Mouse (Mus musculus) liver, embryonic 14.5 days (tissue): ENCODE measurements around the gene Trim29. TPM values are rescaled to one million over a fixed set of nuclear protein-coding genes. Genes with fewer than 3 reads are reported as not detected.

Experiments
- ATAC-seq: fragments of 200-750 bp; cut with Nextera tagmentation; 2 replicates; pipeline ENCODE4 v1.8.0; 2017; ENCODE audit warnings: moderate number of reproducible peaks, mild to moderate bottlenecking, moderate library complexity; ENCODE audit not compliant: insufficient read depth
- DNase-seq, 3 experiments: peaks; one replicate each; pipeline ENCODE4 v3.0.0-alpha.2; 2012 to 2013; ENCODE audit warnings: low read depth in 3 of 3, low spot score in 3 of 3
- H3K27ac ChIP-seq: fragments of 300-500 bp; sonication (generic); 2 replicates; pipeline ENCODE4 v1.5.1; 2014; ENCODE audit warnings: moderate library complexity, mild to moderate bottlenecking, control low read depth, inconsistent platforms
- H3K27me3 ChIP-seq: fragments of 300-500 bp; sonication (generic); 2 replicates; pipeline ENCODE4 v1.6.1; 2014; ENCODE audit warnings: mild to moderate bottlenecking, low read length, moderate library complexity; ENCODE audit not compliant: control insufficient read depth, insufficient read depth
- H3K36me3 ChIP-seq: fragments of 300-500 bp; sonication (generic); replicated peaks from 2 replicates; pipeline ENCODE4 v1.6.1; 2014; ENCODE audit warnings: low read depth; ENCODE audit not compliant: control insufficient read depth, insufficient read depth
- H3K4me1 ChIP-seq, 2 experiments: fragments of 200-500 bp in 1 of 2; fragments of 300-500 bp in 1 of 2; sonication (generic) in 1 of 2; replicated peaks; 2 replicates each; pipeline ENCODE4 v1.6.1; 2012 to 2014; ENCODE audit warnings: antibody characterized with exemption in 1 of 2, inconsistent platforms in 1 of 2, low read length in 1 of 2; ENCODE audit not compliant: control insufficient read depth in 2 of 2, insufficient read depth in 2 of 2
- H3K4me2 ChIP-seq: fragments of 300-500 bp; sonication (generic); 2 replicates; pipeline ENCODE4 v1.6.1; 2014; ENCODE audit warnings: low read depth, mild to moderate bottlenecking, control low read depth, moderate library complexity
- H3K4me3 ChIP-seq, 2 experiments: fragments of 200-500 bp in 1 of 2; fragments of 300-500 bp in 1 of 2; sonication (generic) in 1 of 2; 2 replicates each; pipeline ENCODE4 v1.5.1; 2012 to 2014; ENCODE audit warnings: low read depth in 2 of 2, low read length in 2 of 2, mild to moderate bottlenecking in 2 of 2, control low read depth in 1 of 2, inconsistent platforms in 1 of 2, moderate library complexity in 1 of 2; ENCODE audit not compliant: insufficient read depth in 1 of 2
- H3K9ac ChIP-seq: fragments of 300-500 bp; sonication (generic); replicated peaks from 2 replicates; pipeline ENCODE4 v1.6.1; 2014; ENCODE audit warnings: mild to moderate bottlenecking, control low read depth, moderate library complexity
- H3K9me3 ChIP-seq: fragments of 300-500 bp; sonication (generic); 2 replicates; pipeline ENCODE4 v1.6.1; 2016; ENCODE audit warnings: low read length, mixed read lengths; ENCODE audit not compliant: control insufficient read depth
- CTCF ChIP-seq: IDR thresholded peaks from 2 replicates; pipeline ENCODE4 v1.5.1; 2016; ENCODE audit warnings: antibody characterized with exemption, low read depth, control low read depth
- EP300 ChIP-seq: IDR thresholded peaks from 2 replicates; pipeline ENCODE4 v1.6.1; 2016; ENCODE audit warnings: antibody characterized with exemption, low read depth
- WGBS: fragments of 180-500 bp; shearing (Covaris S2); extraction: QIAGEN DNeasy Blood & Tissue Kit; methylation state at CpG from one replicate; pipeline ENCODE4 v1.1.7; 2014; ENCODE audit not compliant: insufficient replicate concordance; 5-methylcytosine and 5-hydroxymethylcytosine counted together
- polyA plus RNA-seq, 2 experiments: library from polyadenylated mRNA; depleted of rRNA in 1 of 2; stranded (reverse) in 1 of 2; unstranded in 1 of 2; fragments of >200 nt; fragmentation: Nextera tagmentation in 1 of 2; extraction: Ambion mirVana in 1 of 2; gene quantifications; 2 replicates each; pipeline versions ENCODE4 v1.2.1 to v1.2.3; 2012 to 2014

The Trim29 gene
- polyA plus RNA-seq (2012; rRNA removed) (0.05 and 0.07 TPM in 2 replicates), polyA plus RNA-seq (2014; fragmentation: Nextera tagmentation; extraction: Ambion mirVana) (not detected in 2 replicates)

DNA sequence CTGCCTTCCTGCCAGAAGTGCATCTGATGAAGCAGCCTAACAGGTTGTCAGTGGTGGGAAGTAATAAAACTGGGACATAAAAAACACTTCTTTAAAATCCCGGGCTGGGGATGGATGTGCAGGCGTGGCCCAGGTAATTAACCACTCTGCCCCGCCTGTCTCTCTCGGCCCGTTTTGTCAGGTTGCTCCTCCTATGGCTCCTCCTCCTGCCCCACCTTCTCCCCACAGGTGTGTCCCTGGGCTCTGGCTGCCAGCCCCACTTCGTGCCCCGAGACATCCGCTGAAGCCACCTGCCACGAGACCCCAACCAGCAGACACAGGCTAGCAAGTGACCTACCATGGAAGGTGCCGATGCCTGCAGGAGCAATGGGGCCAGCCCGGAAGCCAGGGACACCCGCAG, at the start of gene Trim29:
TSS of gene Trim29 (plus strand) at position 311 of the 400 bp plus-strand sequence.
- H3K9ac ChIP-seq, result no peak within 1 kb of the TSS
- no peak for TF ChIP-seq EP300
- no peak for TF ChIP-seq CTCF
- WGBS, result 43% methylated on average over 12 of the region's 12 CpGs
- H3K4me2 ChIP-seq, result no peak within 1 kb of the TSS
- H3K9me3 ChIP-seq, result no peaks in the 10 kb centered on the region
- no peak for DNase-seq
- H3K36me3 ChIP-seq, result no peaks in the 10 kb centered on the region
- H3K27me3 ChIP-seq, result no peaks in the 10 kb centered on the region
- ATAC-seq, result no peak
- H3K4me1 ChIP-seq, result no peaks in the 10 kb centered on the region
- H3K27ac ChIP-seq, result no peak within 1 kb of the TSS
- no peak within 1 kb of the TSS for H3K4me3 ChIP-seq

- H3K4me2 ChIP-seq, result no peak overlapping the region
- no peaks in the 10 kb centered on the region for H3K9me3 ChIP-seq
- ATAC-seq, result peak; percentile 9; the same call in 1 of the 2 replicates
- TF ChIP-seq EP300 (no peak), CTCF (no peak)
- peaks cover 8 to 34% of the 10 kb centered on the region in 2 experiments; a peak in 3 of 4 replicates for H3K4me1 ChIP-seq
- WGBS, result 73% methylated on average over 4 of the region's 4 CpGs
- H3K36me3 ChIP-seq, result no peaks in the 10 kb centered on the region
- H3K9ac ChIP-seq, result no peak overlapping the region
- no peak overlapping the region for H3K4me3 ChIP-seq
- H3K27ac ChIP-seq, result no peak overlapping the region
- H3K27me3 ChIP-seq, result no peaks in the 10 kb centered on the region
- DNase-seq, result no peak
These were observed 49.3 kb upstream of the Trim29 start for GRCm38 (mm10) chr9:43261124-43261907.

- ATAC-seq, result peak; percentile 24; the same call in 1 of the 2 replicates
- TF ChIP-seq CTCF (peak; percentile 48), EP300 (no peak)
- Histone ChIP-seq H3K27ac (no peak overlapping the region), H3K4me3 (no peak overlapping the region), H3K9ac (no peak overlapping the region), H3K36me3 (no peaks in the 10 kb centered on the region), H3K4me2 (no peak overlapping the region), H3K4me1 (peaks cover 8 to 32% of the 10 kb centered on the region in 2 experiments; a peak in 3 of 4 replicates), H3K27me3 (no peaks in the 10 kb centered on the region), H3K9me3 (no peaks in the 10 kb centered on the region)
- 31% methylated on average over 2 of the region's 2 CpGs for WGBS
- DNase-seq, result no peak
These were observed 48.7 kb upstream of the Trim29 start for GRCm38 (mm10) chr9:43261941-43262340.

GRCm38 (mm10) chr9:43262390-43262789, 48.3 kb upstream of the Trim29 start:
- ATAC-seq, result no peak
- DNase-seq, result no peak
- 70% methylated on average over 4 of the region's 4 CpGs for WGBS
- Histone ChIP-seq H3K9me3 (no peaks in the 10 kb centered on the region), H3K27ac (no peak overlapping the region), H3K36me3 (no peaks in the 10 kb centered on the region), H3K4me3 (no peak overlapping the region), H3K4me2 (no peak overlapping the region), H3K4me1 (peaks cover 8 to 31% of the 10 kb centered on the region in 2 experiments; a peak in 3 of 4 replicates), H3K9ac (no peak overlapping the region), H3K27me3 (no peaks in the 10 kb centered on the region)
- TF ChIP-seq EP300 (no peak), CTCF (no peak)

- TF ChIP-seq CTCF (no peak), EP300 (no peak)
- no peaks in the 10 kb centered on the region for H3K9me3 ChIP-seq
- no peaks in the 10 kb centered on the region for H3K27me3 ChIP-seq
- 70% methylated on average over 9 of the region's 9 CpGs for whole genome bisulfite sequencing
- peaks cover 8 to 31% of the 10 kb centered on the region in 2 experiments; a peak in 3 of 4 replicates for H3K4me1 ChIP-seq
- DNase-seq, result no peak
- H3K4me2 ChIP-seq, result no peak overlapping the region
- H3K9ac ChIP-seq, result no peak overlapping the region
- no peaks in the 10 kb centered on the region for H3K36me3 ChIP-seq
- H3K4me3 ChIP-seq, result no peak overlapping the region
- ATAC-seq, result no peak
- no peak overlapping the region for H3K27ac ChIP-seq
These were observed 47.7 kb upstream of the Trim29 start for GRCm38 (mm10) chr9:43262811-43263550.
